8 mouse cellular contexts compared by ENCODE assay signal in genomic region chr4:118427415-118427767, GRCm38 (mm10). TPM values are rescaled to one million over a fixed set of nuclear protein-coding genes. Genes with fewer than 3 reads are reported as not detected.
DNase-seq lines count a peak whose midpoint lies in the region; ATAC-seq lines count a peak whose summit lies in the region.

No protein-coding gene starts in this region.

- peaks cover 8% of the 10 kb centered on the region; the same call in 1 of the 2 replicates for H3K36me3 ChIP-seq in neural tube, embryonic 11.5 days (ENCODE audit: control insufficient read depth, insufficient read depth, low read length)
- H3K36me3 ChIP-seq in erythroblast, embryonic 14.5 days (ENCODE audit: control insufficient read depth): peaks cover 57% of the 10 kb centered on the region
- H3K36me3 ChIP-seq in limb, embryonic 15.5 days: peaks cover 25% of the 10 kb centered on the region
- peaks cover 11% of the 10 kb centered on the region; the same call in 1 of the 2 replicates for H3K36me3 ChIP-seq in stomach, embryonic 16.5 days (ENCODE audit: control insufficient read depth, insufficient read depth, low read length)

- peak overlapping the region; percentile 41 for H3K4me3 ChIP-seq in neural tube, embryonic 11.5 days (ENCODE audit: low read depth, low read length)
- peak overlapping the region; percentile 84 for H3K4me3 ChIP-seq in erythroblast, embryonic 14.5 days (replicated peaks)
- peak overlapping the region; percentile 77 for H3K4me3 ChIP-seq in limb, embryonic 15.5 days
- H3K4me3 ChIP-seq in stomach, embryonic 16.5 days (replicated peaks; ENCODE audit: low read length): peak overlapping the region; percentile 64

- no peak for DNase-seq in neural tube, embryonic 11.5 days (ENCODE audit: low spot score)
- no peak for DNase-seq in neural tube, embryonic 10.5 days (ENCODE audit: extremely low spot score, low spot score)
- DNase-seq in right cerebral cortex, postnatal 10 days (ENCODE audit: low spot score in 2 of 2): no peak
- DNase-seq in layer of hippocampus, adult 9-11 months: no peak
- DNase-seq in cerebellum, adult 8-10 months: no peak

- H3K27ac ChIP-seq in neural tube, embryonic 11.5 days (ENCODE audit: low read depth, low read length): 0 out of 2 replicates have a peak overlapping the region, but pooled peaks have one; percentile 34
- H3K27ac ChIP-seq in limb, embryonic 15.5 days: peak overlapping the region; percentile 91
- peak overlapping the region; percentile 93 for H3K27ac ChIP-seq in stomach, embryonic 16.5 days (ENCODE audit: low read length)

- peaks cover 8% of the 10 kb centered on the region for H3K4me1 ChIP-seq in neural tube, embryonic 11.5 days (ENCODE audit: control insufficient read depth, insufficient read depth, low read length)
- peaks cover 92% of the 10 kb centered on the region for H3K4me1 ChIP-seq in erythroblast, embryonic 14.5 days (ENCODE audit: control insufficient read depth)
- H3K4me1 ChIP-seq in limb, embryonic 15.5 days: peaks cover 32% of the 10 kb centered on the region
- H3K4me1 ChIP-seq in stomach, embryonic 16.5 days (ENCODE audit: control insufficient read depth, insufficient read depth, low read length): peaks cover 26% of the 10 kb centered on the region

- WGBS in neural tube, embryonic 11.5 days: 4% methylated on average over 5 of the region's 5 CpGs
- 0% methylated on average over 5 of the region's 5 CpGs for WGBS in limb, embryonic 15.5 days
- WGBS in stomach, embryonic 16.5 days: 3% methylated on average over 5 of the region's 5 CpGs

- H3K27me3 ChIP-seq in neural tube, embryonic 11.5 days (ENCODE audit: control insufficient read depth, insufficient read depth, low read length): no peaks in the 10 kb centered on the region
- H3K27me3 ChIP-seq in erythroblast, embryonic 14.5 days (ENCODE audit: control insufficient read depth): no peaks in the 10 kb centered on the region
- H3K27me3 ChIP-seq in limb, embryonic 15.5 days: no peaks in the 10 kb centered on the region
- H3K27me3 ChIP-seq in stomach, embryonic 16.5 days (ENCODE audit: control insufficient read depth, insufficient read depth, low read length): no peaks in the 10 kb centered on the region

- H3K4me2 ChIP-seq in neural tube, embryonic 11.5 days (ENCODE audit: low read depth): peak overlapping the region; percentile 71
- peak overlapping the region; percentile 88 for H3K4me2 ChIP-seq in limb, embryonic 15.5 days
- H3K4me2 ChIP-seq in stomach, embryonic 16.5 days (ENCODE audit: low read depth, low read length): peak overlapping the region; percentile 75

- H3K9me3 ChIP-seq in neural tube, embryonic 11.5 days (ENCODE audit: control insufficient read depth, low read length): no peaks in the 10 kb centered on the region
- H3K9me3 ChIP-seq in erythroblast, embryonic 14.5 days (ENCODE audit: control insufficient read depth, low read length): no peaks in the 10 kb centered on the region
- no peaks in the 10 kb centered on the region for H3K9me3 ChIP-seq in limb, embryonic 15.5 days
- no peaks in the 10 kb centered on the region for H3K9me3 ChIP-seq in stomach, embryonic 16.5 days (replicated peaks; ENCODE audit: control insufficient read depth, low read length)

- H3K9ac ChIP-seq in neural tube, embryonic 11.5 days (ENCODE audit: low read length): peak overlapping the region; percentile 61
- H3K9ac ChIP-seq in limb, embryonic 15.5 days: peak overlapping the region; percentile 52
- peak overlapping the region; percentile 85 for H3K9ac ChIP-seq in stomach, embryonic 16.5 days (ENCODE audit: low read length)

- peak; percentile 25; the same call in 1 of the 2 replicates for ATAC-seq in neural tube, embryonic 11.5 days (ENCODE audit: insufficient read depth, low FRiP score, low TSS enrichment)
- peak; percentile 46 for ATAC-seq in limb, embryonic 15.5 days (ENCODE audit: insufficient number of reproducible peaks, low FRiP score, low TSS enrichment, low read depth)
- peak; percentile 6; the same call in 1 of the 2 replicates for ATAC-seq in stomach, embryonic 16.5 days (ENCODE audit: insufficient read depth, low FRiP score)

RNA-seq across cellular contexts. Expression of gene Elovl1, which starts 0.5 kb away (rescaled TPM):
- polyA plus RNA-seq in neural tube, embryonic 11.5 days (2014; fragmentation: Nextera tagmentation; extraction: Ambion mirVana): 42.3 and 48.7 TPM in 2 replicates
- 8.2 and 9.2 TPM in 2 replicates for polyA plus RNA-seq in erythroblast, embryonic 14.5 days (2012)
- 273 and 305 TPM in 2 replicates for polyA plus RNA-seq in limb, embryonic 15.5 days (2015; fragmentation: Nextera tagmentation; extraction: Ambion mirVana)
- polyA plus RNA-seq in stomach, embryonic 16.5 days (2015; fragmentation: Nextera tagmentation; extraction: Ambion mirVana): 171 and 204 TPM in 2 replicates

RNA-seq across cellular contexts. Expression of gene Cdc20, which starts 9.8 kb away (rescaled TPM):
- polyA plus RNA-seq in neural tube, embryonic 11.5 days (2014; fragmentation: Nextera tagmentation; extraction: Ambion mirVana): 290 TPM in 2 replicates
- polyA plus RNA-seq in erythroblast, embryonic 14.5 days (2012): 24.8 and 31.7 TPM in 2 replicates
- 164 and 184 TPM in 2 replicates for polyA plus RNA-seq in limb, embryonic 15.5 days (2015; fragmentation: Nextera tagmentation; extraction: Ambion mirVana)
- 192 TPM in 2 replicates for polyA plus RNA-seq in stomach, embryonic 16.5 days (2015; fragmentation: Nextera tagmentation; extraction: Ambion mirVana)

RNA-seq across cellular contexts. Expression of gene Med8, which starts 18.3 kb away (rescaled TPM):
- 139 and 152 TPM in 2 replicates for polyA plus RNA-seq in neural tube, embryonic 11.5 days (2014; fragmentation: Nextera tagmentation; extraction: Ambion mirVana)
- 6.4 and 8.6 TPM in 2 replicates for polyA plus RNA-seq in erythroblast, embryonic 14.5 days (2012)
- 103 and 106 TPM in 2 replicates for polyA plus RNA-seq in limb, embryonic 15.5 days (2015; fragmentation: Nextera tagmentation; extraction: Ambion mirVana)
- 91.0 and 92.0 TPM in 2 replicates for polyA plus RNA-seq in stomach, embryonic 16.5 days (2015; fragmentation: Nextera tagmentation; extraction: Ambion mirVana)

RNA-seq across cellular contexts. Expression of gene Szt2, which starts 18.3 kb away (rescaled TPM):
- polyA plus RNA-seq in neural tube, embryonic 11.5 days (2014; fragmentation: Nextera tagmentation; extraction: Ambion mirVana): 11.3 and 11.6 TPM in 2 replicates
- polyA plus RNA-seq in erythroblast, embryonic 14.5 days (2012): 8.5 and 9.3 TPM in 2 replicates
- polyA plus RNA-seq in limb, embryonic 15.5 days (2015; fragmentation: Nextera tagmentation; extraction: Ambion mirVana): 5.6 and 7.9 TPM in 2 replicates
- 6.7 and 6.8 TPM in 2 replicates for polyA plus RNA-seq in stomach, embryonic 16.5 days (2015; fragmentation: Nextera tagmentation; extraction: Ambion mirVana)

RNA-seq across cellular contexts. Expression of gene Mpl, which starts 29.9 kb away (rescaled TPM):
- 1.0 and 2.1 TPM in 2 replicates for polyA plus RNA-seq in neural tube, embryonic 11.5 days (2014; fragmentation: Nextera tagmentation; extraction: Ambion mirVana)
- 0.11 and 0.13 TPM in 2 replicates for polyA plus RNA-seq in erythroblast, embryonic 14.5 days (2012)
- 0.24 and 0.62 TPM in 2 replicates for polyA plus RNA-seq in limb, embryonic 15.5 days (2015; fragmentation: Nextera tagmentation; extraction: Ambion mirVana)
- polyA plus RNA-seq in stomach, embryonic 16.5 days (2015; fragmentation: Nextera tagmentation; extraction: Ambion mirVana): 0.48 and 0.50 TPM in 2 replicates

Comparison
In these comparisons a context has a peak if more than half of its experiments do, and no peak if none do; other contexts are left out.
1. H3K27ac ChIP-seq: peak in every context shown above with its lines; median percentile 93 in stomach, embryonic 16.5 days; 91 in limb, embryonic 15.5 days; 34 in neural tube, embryonic 11.5 days.